Mouse (Mus musculus) megakaryocyte-erythroid progenitor cell, adult 5-6 weeks (primary cell): Measurements from ENCODE around the gene a. TPM values are rescaled to one million over a fixed set of nuclear protein-coding genes. Genes with fewer than 3 reads are reported as not detected.

Experiments used
- ATAC-seq: replicated peaks from 2 replicates; pipeline ENCODE4 v1.8.0; 2016; ENCODE audit warnings: mild to moderate bottlenecking, inconsistent platforms; ENCODE audit not compliant: severe bottlenecking, poor library complexity, low FRiP score, low TSS enrichment
- total RNA-seq, 2 experiments: library from RNA; stranded (forward) in 1 of 2; stranded (reverse) in 1 of 2; fragments of 200-1000, 215-1000 nt in 1 of 2; fragments of >200 nt in 1 of 2; fragmentation: Nextera tagmentation in 1 of 2; gene quantifications; 2 replicates each; pipeline ENCODE4 v1.2.3; 2014 to 2017

Gene a
- total RNA-seq, 2 experiments from 2014 or later: not detected

- peak; percentile 1; the same call in 1 of the 2 replicates for ATAC-seq
Measured at GRCm38 (mm10) chr2:155074766-155075330, 283.6 kb downstream of the a start.

- no peak for ATAC-seq
Measured at GRCm38 (mm10) chr2:155075649-155076048, 284.4 kb downstream of the a start.

GRCm38 (mm10) chr2:155079500-155080178 lies 288.4 kb downstream of the a start:
- ATAC-seq: no peak

DNA sequence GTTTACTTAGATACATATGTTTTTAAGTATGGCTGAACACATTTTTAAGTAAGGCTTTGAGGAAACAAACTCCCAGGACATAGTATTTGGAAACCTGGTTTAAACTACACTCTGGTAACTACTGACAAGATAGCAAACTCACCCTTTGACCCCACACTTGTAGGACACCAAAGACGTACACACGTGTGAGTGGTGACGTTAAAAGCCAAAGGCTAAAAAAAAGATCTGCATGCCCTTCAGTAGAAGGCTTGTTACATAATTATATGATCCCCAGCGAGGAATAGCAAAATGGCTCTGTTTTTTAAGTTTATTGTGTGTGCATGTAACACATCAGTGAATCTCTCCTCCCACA lies 289.0 kb downstream of the a start:
- ATAC-seq: no peak

DNA sequence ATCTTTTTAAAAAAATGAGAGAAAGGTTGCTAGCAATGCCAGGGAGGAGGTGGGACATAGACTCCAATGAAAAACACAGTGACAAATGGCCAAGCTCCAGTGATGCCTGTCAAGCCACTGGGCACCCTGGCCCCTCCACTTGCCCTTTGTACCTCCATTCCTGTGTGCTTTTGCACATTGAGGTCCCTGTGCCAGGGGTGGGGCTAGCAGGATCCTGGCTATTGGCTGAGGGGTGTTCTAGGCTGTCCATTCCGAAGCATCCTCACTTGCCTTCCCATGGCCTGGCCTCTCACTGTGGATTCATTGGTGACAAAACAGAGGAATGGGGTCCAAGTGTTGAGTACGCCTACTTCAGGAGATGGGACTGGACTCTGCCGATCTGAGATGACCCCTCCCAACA lies 289.9 kb downstream of the a start:
- no peak for ATAC-seq

GRCm38 (mm10) chr2:155082121-155082803 lies 291.1 kb downstream of the a start:
- ATAC-seq: peak; percentile 95

DNA sequence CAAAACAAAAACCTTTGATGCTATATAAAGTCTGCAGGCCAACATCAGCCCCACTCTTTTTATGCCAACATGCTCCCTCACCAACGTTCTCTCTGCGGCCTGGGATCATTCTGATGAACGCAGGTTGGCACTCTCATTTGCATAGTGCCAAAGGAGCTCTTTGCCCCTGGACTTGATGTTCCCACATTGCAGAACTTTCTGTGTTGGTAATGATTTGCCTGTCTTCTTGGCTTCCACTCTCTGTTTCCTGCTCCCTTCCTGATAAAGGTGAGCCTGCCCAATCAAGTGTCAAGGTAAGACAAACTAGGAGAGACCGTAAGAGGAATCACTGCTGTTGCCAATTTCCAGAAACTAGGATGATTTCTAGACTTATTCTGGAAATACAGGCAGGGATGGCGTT lies 293.3 kb downstream of the a start:
- no peak for ATAC-seq

- ATAC-seq: no peak
Measured at GRCm38 (mm10) chr2:155086328-155086727, 295.1 kb downstream of the a start.

GRCm38 (mm10) chr2:155088264-155088663 lies 297.1 kb downstream of the a start:
- no peak for ATAC-seq

DNA sequence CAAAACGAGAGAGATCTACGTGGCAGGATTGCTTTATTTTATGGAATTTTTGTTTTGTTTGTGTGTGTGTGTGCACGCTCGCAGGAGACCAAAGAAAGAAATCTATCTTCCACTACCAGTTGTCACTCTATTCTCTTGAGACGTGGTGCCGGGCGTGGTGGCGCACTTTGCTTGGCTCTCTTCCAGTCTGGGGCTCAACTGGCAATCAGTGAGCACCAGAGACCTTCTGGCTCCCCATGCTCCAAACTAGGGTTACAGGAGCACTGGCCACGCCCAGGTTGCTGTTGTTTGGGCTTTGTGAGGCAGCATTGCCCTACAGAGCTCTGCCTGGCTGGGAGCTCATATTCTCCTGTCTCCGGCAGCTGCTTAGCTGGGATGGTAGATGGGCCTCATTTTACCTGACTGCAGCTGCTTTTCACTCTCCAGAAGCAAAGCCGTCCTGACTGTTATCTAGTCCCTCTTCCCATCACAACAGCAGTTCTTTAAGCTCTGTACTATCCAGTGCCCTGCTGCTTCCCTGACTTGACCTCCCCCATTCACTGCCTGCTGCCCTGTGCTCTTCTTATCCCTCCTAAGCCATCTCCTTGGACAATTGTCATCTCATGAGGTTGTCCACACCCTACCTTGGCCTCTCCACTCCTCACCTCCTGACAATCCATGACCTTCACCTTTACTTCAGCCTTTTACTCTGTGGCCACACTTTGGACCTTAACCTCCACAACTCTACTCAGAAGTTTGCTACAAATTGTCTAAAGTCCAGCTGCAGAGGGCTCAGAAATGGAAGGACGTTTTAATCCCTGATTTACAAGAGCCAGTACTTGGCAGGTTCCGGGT lies 299.9 kb downstream of the a start:
- peak; percentile 99 for ATAC-seq

- peak; percentile 55 for ATAC-seq
Measured at GRCm38 (mm10) chr2:155091743-155092075, 300.5 kb downstream of the a start.

DNA sequence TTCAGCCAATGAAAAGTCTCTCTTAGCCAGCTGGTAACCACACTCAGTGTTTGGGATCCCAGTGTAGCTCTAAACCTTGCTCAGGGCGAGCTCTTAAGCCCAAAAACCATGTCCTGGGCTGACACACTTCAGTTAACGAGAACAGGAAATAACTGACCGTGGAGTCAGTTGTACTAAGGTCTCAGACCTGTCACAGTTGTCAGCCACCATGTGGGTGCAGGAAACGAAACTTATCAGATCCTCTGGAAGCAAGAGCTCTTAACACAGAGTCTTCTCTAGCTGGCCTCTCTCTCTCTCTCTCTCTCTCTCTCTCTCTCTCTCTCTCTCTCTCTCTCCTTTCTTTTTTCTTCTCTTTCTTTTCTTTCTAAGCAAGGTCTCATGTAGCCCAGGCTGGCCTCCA lies 302.2 kb downstream of the a start:
- ATAC-seq: no peak

DNA sequence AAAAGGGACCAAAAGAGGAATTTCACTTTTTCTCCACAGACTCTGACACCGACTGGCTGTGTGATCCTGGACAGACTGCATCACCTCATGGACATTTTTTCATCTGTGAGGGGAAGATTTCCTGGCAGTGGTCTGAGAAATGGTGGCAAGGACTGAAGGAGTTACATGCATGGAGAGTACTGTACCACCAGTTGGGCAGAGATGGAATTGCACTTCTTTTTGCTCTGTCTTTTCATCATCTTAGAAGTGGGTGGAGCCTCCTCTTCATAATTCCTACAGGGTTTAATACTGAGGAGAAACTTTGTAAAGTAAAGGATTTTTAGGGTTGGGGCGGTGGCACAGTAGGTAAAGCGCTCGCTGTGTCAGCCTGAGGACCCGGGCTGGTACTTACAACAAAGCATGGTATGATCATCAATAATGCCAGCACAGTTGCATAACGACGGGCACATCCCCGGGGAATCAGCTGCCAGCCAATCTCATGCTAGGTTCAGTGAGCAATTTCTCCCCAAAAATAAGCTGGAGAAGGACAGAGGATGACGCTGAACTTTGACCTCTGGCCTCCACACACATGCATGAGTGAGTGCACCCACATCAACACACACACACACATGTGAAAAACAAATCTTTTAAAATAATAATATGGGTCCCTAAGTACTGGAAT lies 307.6 kb downstream of the a start:
- peak; percentile 75 for ATAC-seq

GRCm38 (mm10) chr2:155099421-155099820 lies 308.2 kb downstream of the a start:
- no peak for ATAC-seq

DNA sequence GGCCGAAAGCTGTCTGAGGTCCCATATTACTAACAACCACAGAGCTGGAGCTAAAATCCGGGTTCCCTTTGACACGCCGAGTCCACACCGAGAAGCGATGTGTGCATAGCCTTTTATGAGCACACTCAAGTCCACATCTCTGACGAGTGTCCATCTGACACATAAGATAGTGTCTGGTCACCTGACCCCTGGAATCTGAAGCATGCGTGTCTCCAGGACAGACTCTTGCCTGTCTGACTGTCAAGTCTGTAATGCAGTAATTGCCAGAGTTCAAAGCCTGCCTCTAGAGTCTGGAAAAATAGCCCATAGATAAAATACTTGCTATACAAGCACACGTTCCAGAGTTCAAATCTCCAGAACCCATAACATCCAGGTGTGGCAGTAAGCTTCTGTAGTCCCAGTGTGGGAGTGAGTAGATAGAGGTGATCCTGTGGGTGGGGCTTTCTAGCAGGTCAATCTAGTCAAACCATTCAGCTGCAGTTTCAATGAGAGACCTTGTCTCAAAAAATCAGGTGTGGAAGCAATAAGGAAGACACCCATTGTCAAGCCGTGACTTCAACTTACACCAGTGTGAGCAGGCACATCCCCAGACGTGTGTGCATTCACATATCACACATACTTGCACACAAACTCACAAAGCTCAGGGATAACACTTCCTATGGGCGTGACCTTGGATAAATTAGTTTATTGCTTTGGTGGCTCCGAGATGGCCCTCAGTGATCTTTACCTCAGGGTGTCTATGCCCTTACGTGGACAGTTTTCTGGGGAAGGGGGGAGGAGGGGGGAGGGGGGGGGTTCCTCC lies 309.0 kb downstream of the a start:
- ATAC-seq: 0 out of 2 replicates have a peak, but pooled peaks have one; percentile 32
